Mouse (Mus musculus): ENCODE results near the gene Zfp968. TPM values are rescaled to one million over a fixed set of nuclear protein-coding genes. Genes with fewer than 3 reads are reported as not detected.
"Not testable (repeated sequence)": the region's sequence is repeated elsewhere in the genome, so short reads cannot be mapped to it uniquely, and the experiment has no call there.

Zfp968 gene
- polyA plus RNA-seq (2016; fragmentation: Nextera tagmentation; extraction: Ambion mirVana) = 4.8 and 6.1 TPM in 2 replicates

DNA sequence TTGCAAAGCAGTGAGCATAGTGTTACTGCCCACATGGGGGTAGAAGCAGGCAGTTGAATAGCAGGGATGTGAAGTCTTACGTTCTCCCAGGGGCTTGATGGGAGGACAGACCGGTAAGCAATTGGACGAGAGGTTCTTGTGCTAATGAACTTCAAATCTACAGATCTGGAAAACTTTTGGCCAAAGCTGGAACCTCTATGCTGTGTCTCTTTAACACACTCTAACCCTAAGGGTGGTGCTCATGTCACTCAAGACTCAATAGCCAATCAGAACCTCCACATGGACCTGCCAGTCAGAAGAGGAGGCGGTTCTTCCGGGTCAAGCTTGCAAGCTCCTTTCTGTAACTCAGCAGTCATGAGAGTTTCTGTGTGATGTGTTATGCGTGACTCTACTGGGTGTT, at the start of gene Zfp968:
Gene Zfp968, plus strand, starts transcription at position 301 of the 400 bp plus-strand sequence.
- WGBS = no CpG with 5 or more reads among the region's 6 CpGs
- DNase-seq (ENCODE audit: low spot score); H3K27ac ChIP-seq; H3K4me3 ChIP-seq; H3K36me3 ChIP-seq; H3K4me1 ChIP-seq; H3K27me3 ChIP-seq (ENCODE audit: insufficient read depth, poor library complexity, severe bottlenecking); H3K9me3 ChIP-seq: not testable (repeated sequence)

GRCm38 (mm10) chr2:175338097-175338496, 34.1 kb upstream of the Zfp968 start, which contains the start of gene Gm4631:
TSS of gene Gm4631 (minus strand) at chr2:175338197.
- not testable (repeated sequence) for H3K4me1 ChIP-seq; H3K36me3 ChIP-seq; H3K9me3 ChIP-seq; H3K27ac ChIP-seq; H3K27me3 ChIP-seq (ENCODE audit: insufficient read depth, poor library complexity, severe bottlenecking); DNase-seq (ENCODE audit: low spot score); H3K4me3 ChIP-seq
- no CpG with 5 or more reads among the region's 8 CpGs for WGBS

Other genes with a start within 250 kb of the Zfp968 start
- 7.4 and 9.2 TPM in 2 replicates for gene Gm14399, start 230.4 kb upstream of the Zfp968 start, polyA plus RNA-seq (2016; fragmentation: Nextera tagmentation; extraction: Ambion mirVana)
- gene Gm14443, start 196.6 kb upstream of the Zfp968 start, polyA plus RNA-seq (2016; fragmentation: Nextera tagmentation; extraction: Ambion mirVana) = 0.60 and 0.65 TPM in 2 replicates
- gene Gm14391, start 165.5 kb upstream of the Zfp968 start, polyA plus RNA-seq (2016; fragmentation: Nextera tagmentation; extraction: Ambion mirVana) = 5.3 and 5.4 TPM in 2 replicates
- 3.3 TPM in 1 of 2 replicates, not detected in the other for gene Gm14440, start 97.3 kb upstream of the Zfp968 start, polyA plus RNA-seq (2016; fragmentation: Nextera tagmentation; extraction: Ambion mirVana)
- gene Gm4631, start 34.2 kb upstream of the Zfp968 start, polyA plus RNA-seq (2016; fragmentation: Nextera tagmentation; extraction: Ambion mirVana) = 12.6 and 14.6 TPM in 2 replicates
- gene Gm4724, start 63.4 kb downstream of the Zfp968 start, polyA plus RNA-seq (2016; fragmentation: Nextera tagmentation; extraction: Ambion mirVana) = 19.8 TPM in 2 replicates
- gene Zfp965, start 97.5 kb downstream of the Zfp968 start, polyA plus RNA-seq (2016; fragmentation: Nextera tagmentation; extraction: Ambion mirVana) = 8.1 and 9.5 TPM in 2 replicates